Mouse (Mus musculus): ENCODE data around the gene Olfr33. TPM values are rescaled to one million over a fixed set of nuclear protein-coding genes. Genes with fewer than 3 reads are reported as not detected.
A peak's percentile ranks its signal among the peaks of the same experiment; 100 is the strongest.

Olfr33 gene
- polyA plus RNA-seq (2015; fragmentation: Nextera tagmentation; extraction: Ambion mirVana) = not detected in 2 replicates

- Histone ChIP-seq H3K4me3 (no peak within 1 kb of the TSS), H3K27ac (no peak within 1 kb of the TSS), H3K4me1 (no peaks in the 10 kb centered on the region), H3K27me3 (no peaks in the 10 kb centered on the region), H3K9ac (no peak within 1 kb of the TSS), H3K4me2 (no peak within 1 kb of the TSS), H3K9me3 (no peaks in the 10 kb centered on the region), H3K36me3 (no peaks in the 10 kb centered on the region)
- no peak for ATAC-seq (ENCODE audit: insufficient number of reproducible peaks, low FRiP score, low TSS enrichment, low read depth)
- 42% methylated on average over 1 of the region's 1 CpGs for WGBS
These were observed at the start of gene Olfr33 for GRCm38 (mm10) chr7:102718970-102719369. Gene Olfr33, minus strand, starts transcription at chr7:102719070.

DNA sequence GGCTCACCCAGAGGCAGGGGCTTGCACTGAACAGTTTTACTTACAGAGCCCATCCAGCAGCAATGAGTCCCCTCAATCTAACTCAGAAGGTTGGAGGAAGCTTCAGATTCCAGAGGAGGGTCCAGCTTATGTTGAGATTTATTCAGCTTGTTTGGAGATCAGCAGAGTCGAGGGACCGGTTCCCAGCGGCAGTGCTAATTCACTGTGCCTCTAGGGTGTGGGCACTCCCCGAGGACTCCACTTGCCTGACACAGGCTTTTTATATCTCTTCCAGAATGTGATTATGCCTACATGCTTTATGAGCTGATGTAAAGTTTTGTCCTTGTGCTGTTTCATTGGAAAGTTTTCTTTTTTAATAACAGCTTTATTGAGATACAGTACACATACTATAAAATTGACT, 40.4 kb upstream of the Olfr33 start, which contains the start of the genes Olfr560 and Olfr78:
TSS of gene Olfr560 (minus strand) at position 101 of the 400 bp plus-strand sequence.
TSS of gene Olfr78 (minus strand) at position 206 of the 400 bp plus-strand sequence.
- Histone ChIP-seq H3K4me1 (no peaks in the 10 kb centered on the region), H3K4me2 (no peak within 1 kb of the TSS), H3K9ac (no peak within 1 kb of the TSS), H3K27me3 (no peaks in the 10 kb centered on the region), H3K27ac (no peak within 1 kb of the TSS), H3K9me3 (no peaks in the 10 kb centered on the region), H3K4me3 (no peak within 1 kb of the TSS), H3K36me3 (no peaks in the 10 kb centered on the region)
- no peak for ATAC-seq (ENCODE audit: insufficient number of reproducible peaks, low FRiP score, low TSS enrichment, low read depth)
- 59% methylated on average over 4 of the region's 4 CpGs for WGBS

DNA sequence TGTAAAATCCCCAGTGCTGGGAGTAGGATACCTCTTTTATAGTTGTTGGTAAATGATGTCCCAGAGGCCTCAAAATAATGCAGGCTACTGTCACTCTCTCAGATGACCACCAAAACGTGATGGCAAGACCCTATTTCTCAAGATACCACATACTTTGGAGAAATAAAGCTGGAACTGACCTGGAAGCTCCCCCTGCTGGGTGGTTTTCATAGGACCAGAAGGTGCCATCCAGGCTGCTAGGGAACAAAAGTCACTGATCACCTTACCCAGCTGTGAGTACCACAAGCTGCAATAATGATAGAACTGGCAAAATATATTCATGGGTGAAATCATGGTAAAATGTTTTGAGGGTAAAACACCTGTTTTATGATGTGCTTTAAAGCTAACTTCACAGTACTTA, 33.2 kb upstream of the Olfr33 start:
- Histone ChIP-seq H3K9me3 (no peaks in the 10 kb centered on the region), H3K4me2 (no peak overlapping the region), H3K9ac (no peak overlapping the region), H3K36me3 (no peaks in the 10 kb centered on the region), H3K27me3 (no peaks in the 10 kb centered on the region), H3K27ac (no peak overlapping the region), H3K4me1 (no peaks in the 10 kb centered on the region), H3K4me3 (no peak overlapping the region)
- 18% methylated on average over 1 of the region's 1 CpGs for WGBS
- ATAC-seq (ENCODE audit: insufficient number of reproducible peaks, low FRiP score, low TSS enrichment, low read depth) = no peak

GRCm38 (mm10) chr7:102737705-102738104, 18.8 kb upstream of the Olfr33 start:
- Histone ChIP-seq H3K27ac (no peak overlapping the region), H3K4me3 (no peak overlapping the region), H3K9ac (no peak overlapping the region), H3K4me1 (no peaks in the 10 kb centered on the region), H3K4me2 (no peak overlapping the region), H3K27me3 (no peaks in the 10 kb centered on the region), H3K9me3 (no peaks in the 10 kb centered on the region), H3K36me3 (no peaks in the 10 kb centered on the region)
- no peak for ATAC-seq (ENCODE audit: insufficient number of reproducible peaks, low FRiP score, low TSS enrichment, low read depth)
- WGBS = 38% methylated on average over 2 of the region's 2 CpGs

DNA sequence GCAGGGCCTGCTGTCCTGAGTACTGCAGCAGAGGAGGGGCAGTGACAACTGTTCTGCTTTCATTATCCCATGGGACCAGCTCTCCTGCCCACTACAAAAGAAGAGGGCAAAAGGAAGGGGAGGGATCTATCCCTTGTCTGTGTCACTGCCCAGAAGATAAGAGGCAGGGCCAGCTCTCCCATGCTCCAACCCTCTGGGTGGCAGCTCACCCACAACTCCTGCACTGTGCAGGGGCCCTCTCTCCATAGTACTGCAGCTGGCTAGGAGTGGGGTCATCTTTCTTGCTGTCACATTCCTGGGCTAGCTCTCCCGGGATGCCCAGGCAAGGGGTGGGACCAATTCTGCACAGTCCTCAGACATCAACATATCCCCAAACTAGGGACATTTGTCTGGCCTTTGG, 14.9 kb upstream of the Olfr33 start:
- Histone ChIP-seq H3K9ac (no peak overlapping the region), H3K36me3 (no peaks in the 10 kb centered on the region), H3K27me3 (no peaks in the 10 kb centered on the region), H3K27ac (no peak overlapping the region), H3K4me3 (no peak overlapping the region), H3K4me2 (no peak overlapping the region), H3K9me3 (no peaks in the 10 kb centered on the region), H3K4me1 (no peaks in the 10 kb centered on the region)
- no peak for ATAC-seq (ENCODE audit: insufficient number of reproducible peaks, low FRiP score, low TSS enrichment, low read depth)
- WGBS = 35% methylated on average over 1 of the region's 1 CpGs

DNA sequence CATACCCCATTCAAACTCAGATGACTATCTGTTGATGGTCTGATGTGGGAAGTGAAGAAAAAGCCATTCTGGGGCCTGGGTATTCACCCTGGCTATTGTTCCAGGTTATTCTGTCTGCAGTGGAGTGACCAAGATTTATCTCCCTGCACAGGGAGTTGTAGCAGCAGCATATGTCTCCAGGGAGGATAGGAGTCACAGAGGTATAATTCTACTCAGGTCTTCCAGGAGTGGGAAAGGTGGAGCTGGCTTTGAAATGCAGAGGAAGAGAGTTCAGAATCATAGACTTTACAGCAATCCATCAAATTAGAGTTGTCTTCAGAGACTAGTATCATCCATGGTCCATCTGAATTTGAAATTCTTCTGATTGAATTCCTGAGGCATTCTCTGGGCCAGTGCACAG, 8.5 kb upstream of the Olfr33 start, which contains the start of gene Olfr559:
TSS of gene Olfr559 (minus strand) at position 101 of the 400 bp plus-strand sequence.
- H3K4me3 ChIP-seq = no peak within 1 kb of the TSS
- no peaks in the 10 kb centered on the region for H3K9me3 ChIP-seq
- no peaks in the 10 kb centered on the region for H3K36me3 ChIP-seq
- no peak within 1 kb of the TSS for H3K9ac ChIP-seq
- no peak within 1 kb of the TSS for H3K27ac ChIP-seq
- ATAC-seq (ENCODE audit: insufficient number of reproducible peaks, low FRiP score, low TSS enrichment, low read depth) = no peak
- no peak within 1 kb of the TSS for H3K4me2 ChIP-seq
- no peaks in the 10 kb centered on the region for H3K27me3 ChIP-seq
- no peaks in the 10 kb centered on the region for H3K4me1 ChIP-seq

GRCm38 (mm10) chr7:102701915-102702314, 17.0 kb downstream of the Olfr33 start, which contains the start of gene Olfr558:
Gene Olfr558, plus strand, starts transcription at chr7:102702215.
- Histone ChIP-seq H3K27me3 (no peaks in the 10 kb centered on the region), H3K9me3 (no peaks in the 10 kb centered on the region), H3K4me2 (no peak within 1 kb of the TSS), H3K9ac (no peak within 1 kb of the TSS), H3K36me3 (no peaks in the 10 kb centered on the region), H3K27ac (no peak within 1 kb of the TSS), H3K4me3 (no peak within 1 kb of the TSS), H3K4me1 (no peaks in the 10 kb centered on the region)
- no peak for ATAC-seq (ENCODE audit: insufficient number of reproducible peaks, low FRiP score, low TSS enrichment, low read depth)

DNA sequence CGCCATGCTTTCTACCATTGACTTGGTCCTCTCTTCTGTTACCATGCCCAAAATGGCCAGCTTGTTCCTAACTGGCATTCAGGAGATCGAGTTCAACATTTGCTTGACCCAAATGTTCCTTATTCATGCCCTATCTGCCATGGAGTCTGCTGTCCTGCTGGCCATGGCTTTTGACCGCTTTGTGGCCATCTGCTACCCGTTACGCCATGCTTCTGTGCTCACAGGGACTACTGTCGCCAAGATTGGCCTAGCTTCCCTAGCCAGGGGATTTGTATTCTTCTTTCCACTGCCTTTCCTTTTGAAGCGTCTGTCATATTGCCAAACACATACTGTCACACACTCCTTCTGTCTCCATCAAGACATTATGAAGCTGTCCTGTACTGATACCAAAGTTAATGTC, 20.4 kb downstream of the Olfr33 start:
- Histone ChIP-seq H3K4me2 (no peak overlapping the region), H3K27me3 (no peaks in the 10 kb centered on the region), H3K36me3 (no peaks in the 10 kb centered on the region), H3K4me3 (no peak overlapping the region), H3K27ac (no peak overlapping the region), H3K9me3 (no peaks in the 10 kb centered on the region), H3K4me1 (no peaks in the 10 kb centered on the region), H3K9ac (no peak overlapping the region)
- WGBS = 83% methylated on average over 7 of the region's 7 CpGs
- ATAC-seq (ENCODE audit: insufficient number of reproducible peaks, low FRiP score, low TSS enrichment, low read depth) = no peak

DNA sequence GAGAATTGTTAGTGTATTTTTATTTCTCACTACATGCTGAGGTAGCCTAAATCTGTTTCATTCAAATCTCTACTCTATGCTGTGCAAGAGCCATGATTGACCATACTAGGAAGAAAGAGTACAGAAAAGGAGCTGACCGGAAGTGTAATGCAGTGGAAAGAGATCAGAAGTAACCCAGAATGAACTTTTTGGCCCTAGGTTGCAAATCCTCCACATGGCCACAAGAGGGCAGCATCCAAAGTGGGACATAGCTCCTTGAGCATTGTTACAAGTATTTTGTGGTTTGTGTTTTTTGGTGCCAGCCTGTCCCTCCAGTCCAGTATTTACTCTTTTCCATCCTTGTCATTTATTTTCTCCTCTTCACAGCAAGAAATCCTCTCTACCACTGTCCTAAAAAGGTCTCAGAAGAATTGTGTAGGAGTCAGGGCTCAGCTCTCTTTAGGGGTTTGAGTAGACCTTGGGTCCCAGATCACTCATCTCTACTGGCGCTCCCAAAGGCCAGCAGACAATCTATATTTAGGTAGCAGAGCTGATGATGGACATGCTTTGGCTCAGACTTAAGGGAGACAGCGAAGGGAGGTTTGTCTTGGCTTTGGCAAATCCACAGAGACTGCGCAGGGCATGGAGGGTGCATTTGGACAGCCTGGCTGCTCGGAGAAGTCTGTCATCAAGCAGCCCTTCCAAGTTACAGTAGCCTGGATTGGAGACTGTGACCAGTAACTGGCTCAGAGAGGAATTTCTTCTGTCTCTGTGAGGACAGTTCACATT, 23.3 kb downstream of the Olfr33 start, which contains the start of gene Olfr557:
TSS of gene Olfr557 (plus strand) at position 553 of the 768 bp plus-strand sequence.
- Histone ChIP-seq H3K36me3 (no peaks in the 10 kb centered on the region), H3K9me3 (no peaks in the 10 kb centered on the region), H3K27me3 (no peaks in the 10 kb centered on the region), H3K4me3 (no peak within 1 kb of the TSS), H3K4me1 (no peaks in the 10 kb centered on the region), H3K4me2 (no peak within 1 kb of the TSS), H3K9ac (no peak within 1 kb of the TSS), H3K27ac (no peak within 1 kb of the TSS)
- 81% methylated on average over 5 of the region's 5 CpGs for WGBS
- ATAC-seq (ENCODE audit: insufficient number of reproducible peaks, low FRiP score, low TSS enrichment, low read depth) = no peak

DNA sequence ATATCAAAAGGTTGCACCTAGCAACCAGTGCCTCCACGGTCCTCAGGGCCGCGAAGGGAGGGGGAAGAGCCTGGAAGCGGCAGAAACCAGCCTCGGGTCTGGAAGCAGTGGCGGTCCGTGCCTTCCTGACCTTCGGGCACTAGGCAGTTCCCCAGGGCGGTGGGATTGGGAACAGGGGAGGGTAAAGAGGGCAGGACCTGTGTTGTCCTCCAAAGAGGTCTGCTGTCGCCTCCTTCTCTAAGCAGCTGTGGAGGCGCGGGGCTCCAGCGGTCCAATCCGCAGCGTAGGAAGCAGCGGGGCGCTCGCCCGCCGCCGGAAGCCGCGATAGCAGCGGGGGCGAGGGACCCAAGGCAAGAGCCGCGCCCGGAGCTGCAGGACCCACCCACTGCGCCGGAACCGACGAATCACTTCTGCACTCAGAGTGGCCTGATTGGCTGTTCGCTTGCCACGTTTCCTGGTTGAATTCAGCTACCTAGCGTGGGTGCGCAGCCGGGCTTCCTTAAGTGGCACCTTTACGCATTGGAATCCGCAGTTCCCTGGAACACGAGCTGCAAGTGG, 31.8 kb downstream of the Olfr33 start, which contains the start of gene Trim68:
TSS of gene Trim68 (minus strand) at position 384 of the 558 bp plus-strand sequence.
- Histone ChIP-seq H3K9ac (peak within 1 kb of the TSS; percentile 73), H3K27me3 (no peaks in the 10 kb centered on the region), H3K4me3 (peak within 1 kb of the TSS; percentile 60), H3K4me2 (peak within 1 kb of the TSS; percentile 71), H3K36me3 (peaks cover 12% of the 10 kb centered on the region; the same call in 1 of the 2 replicates), H3K9me3 (no peaks in the 10 kb centered on the region), H3K4me1 (0 out of 2 replicates have a peak, but pooled peaks cover 3% of the 10 kb centered on the region), H3K27ac (peak within 1 kb of the TSS; percentile 80)
- 0% methylated on average over 40 of the region's 40 CpGs for WGBS
- ATAC-seq (ENCODE audit: insufficient number of reproducible peaks, low FRiP score, low TSS enrichment, low read depth) = peak; percentile 98

GRCm38 (mm10) chr7:102681916-102682315, 37.0 kb downstream of the Olfr33 start:
- no peak for ATAC-seq (ENCODE audit: insufficient number of reproducible peaks, low FRiP score, low TSS enrichment, low read depth)
- Histone ChIP-seq H3K27ac (no peak overlapping the region), H3K4me2 (no peak overlapping the region), H3K4me1 (no peaks in the 10 kb centered on the region), H3K9me3 (no peaks in the 10 kb centered on the region), H3K36me3 (peaks cover 26% of the 10 kb centered on the region), H3K4me3 (no peak overlapping the region), H3K27me3 (no peaks in the 10 kb centered on the region), H3K9ac (no peak overlapping the region)
- 90% methylated on average over 1 of the region's 1 CpGs for WGBS

- H3K9ac ChIP-seq = no peak overlapping the region
- H3K36me3 ChIP-seq = peaks cover 10% of the 10 kb centered on the region
- no peak overlapping the region for H3K4me2 ChIP-seq
- H3K4me3 ChIP-seq = no peak overlapping the region
- 82% methylated on average over 2 of the region's 2 CpGs for WGBS
- no peak overlapping the region for H3K27ac ChIP-seq
- no peak for ATAC-seq (ENCODE audit: insufficient number of reproducible peaks, low FRiP score, low TSS enrichment, low read depth)
- H3K27me3 ChIP-seq = no peaks in the 10 kb centered on the region
- H3K4me1 ChIP-seq = no peaks in the 10 kb centered on the region
- no peaks in the 10 kb centered on the region for H3K9me3 ChIP-seq
These were observed 42.6 kb downstream of the Olfr33 start for GRCm38 (mm10) chr7:102676225-102676624.
